12 mouse cellular contexts compared by ENCODE assay signal in genomic region chr6:114987966-114988618, GRCm38 (mm10). TPM values are rescaled to one million over a fixed set of nuclear protein-coding genes. Genes with fewer than 3 reads are reported as not detected.
A peak's percentile ranks its signal among the peaks of the same experiment; 100 is the strongest.
DNase-seq lines count a peak whose midpoint lies in the region; ATAC-seq and TF ChIP-seq lines count a peak whose summit lies in the region.
"Had no signal": no experiment of that assay in that cellular context is flagged by ENCODE, and none has a peak within 500 bp of the region (broad histone marks: within the 10 kb centered on the region; RNA-seq: fewer than 3 reads in every experiment).

No protein-coding gene starts in this region.

- no peak for TF ChIP-seq CTCF in brain, embryonic 14.5 days (IDR thresholded peaks at IDR 0.05; ENCODE audit: borderline replicate concordance, extremely low read depth, insufficient read depth, insufficient read length)

- no peak for TF ChIP-seq POLR2A in brain, embryonic 14.5 days (IDR thresholded peaks at IDR 0.05; ENCODE audit: borderline replicate concordance, extremely low read depth, insufficient read depth, insufficient read length, poor library complexity, severe bottlenecking)

- H3K4me2 ChIP-seq in kidney, embryonic 15.5 days, result no peak overlapping the region; the same call in 1 of the 2 replicates
- H3K4me2 ChIP-seq in lung, embryonic 16.5 days (ENCODE audit: low read depth, low read length), result peak overlapping the region; percentile 9; the same call in 1 of the 2 replicates
- H3K4me2 ChIP-seq: liver, embryonic 12.5 days had no signal

- DNase-seq in 3T3-L1 (ENCODE audit: low read depth, low spot score), result peak; percentile 35
- DNase-seq in brain, embryonic 14.5 days (ENCODE audit: low read depth), result peak; percentile 38
- no peak for DNase-seq in Muller cell, postnatal 12 days (ENCODE audit: inconsistent ontology term)
- DNase-seq in heart, postnatal 14 days, result no peak
- no peak for DNase-seq in thymus, postnatal 36 days
- no peak for DNase-seq in c-Kit-positive CD71-positive TER-119-positive erythroid progenitor cells, embryonic 14.5 days (ENCODE audit: low spot score)
- DNase-seq: gastrocnemius, postnatal 14 days; thymus, postnatal 14 days had no signal

- H3K4me3 ChIP-seq in kidney, embryonic 15.5 days (replicated peaks), result no peak overlapping the region
- no peak overlapping the region for H3K4me3 ChIP-seq in lung, embryonic 16.5 days (ENCODE audit: low read length)
- H3K4me3 ChIP-seq: liver, embryonic 12.5 days had no signal

- peak; percentile 79 for ATAC-seq in kidney, embryonic 15.5 days (replicated peaks; ENCODE audit: low FRiP score)
- peak; percentile 87 for ATAC-seq in lung, embryonic 16.5 days (ENCODE audit: low read depth)
- ATAC-seq: liver, embryonic 12.5 days had no signal

- H3K36me3 ChIP-seq in kidney, embryonic 15.5 days, result no peaks in the 10 kb centered on the region
- no peaks in the 10 kb centered on the region for H3K36me3 ChIP-seq in lung, embryonic 16.5 days (ENCODE audit: control insufficient read depth, insufficient read depth, low read length)
- H3K36me3 ChIP-seq: G1E; liver, embryonic 12.5 days had no signal

- H3K9me3 ChIP-seq in kidney, embryonic 15.5 days (replicated peaks), result no peaks in the 10 kb centered on the region
- no peaks in the 10 kb centered on the region for H3K9me3 ChIP-seq in lung, embryonic 16.5 days (ENCODE audit: control insufficient read depth, low read length)
- H3K9me3 ChIP-seq: G1E; liver, embryonic 12.5 days had no signal

- H3K9ac ChIP-seq in kidney, embryonic 15.5 days, result no peak overlapping the region
- no peak overlapping the region for H3K9ac ChIP-seq in lung, embryonic 16.5 days (ENCODE audit: low read length)
- H3K9ac ChIP-seq: liver, embryonic 12.5 days had no signal

- intact Hi-C loops in heart, postnatal 14 days (cut with DNase I), result no loop called here

- H3K27ac ChIP-seq in kidney, embryonic 15.5 days, result peak overlapping the region; percentile 84
- peak overlapping the region; percentile 94 for H3K27ac ChIP-seq in lung, embryonic 16.5 days (ENCODE audit: low read length)
- H3K27ac ChIP-seq: liver, embryonic 12.5 days had no signal

- H3K27me3 ChIP-seq in kidney, embryonic 15.5 days, result no peaks in the 10 kb centered on the region
- no peaks in the 10 kb centered on the region for H3K27me3 ChIP-seq in lung, embryonic 16.5 days (ENCODE audit: control insufficient read depth, insufficient read depth, low read depth, low read length)
- H3K27me3 ChIP-seq: liver, embryonic 12.5 days had no signal

- 62% methylated on average over 7 of the region's 7 CpGs for WGBS in kidney, embryonic 15.5 days
- WGBS in lung, embryonic 16.5 days, result 50% methylated on average over 7 of the region's 7 CpGs

- H3K4me1 ChIP-seq in kidney, embryonic 15.5 days, result peaks cover 8% of the 10 kb centered on the region; the same call in 1 of the 2 replicates
- peaks cover 8% of the 10 kb centered on the region; the same call in 1 of the 2 replicates for H3K4me1 ChIP-seq in lung, embryonic 16.5 days (replicated peaks; ENCODE audit: control insufficient read depth, insufficient read depth, low read length)
- H3K4me1 ChIP-seq: liver, embryonic 12.5 days had no signal

RNA-seq across cellular contexts. Expression of gene Vgll4, which starts 18.3 kb away (rescaled TPM):
- 39.7 and 40.9 TPM in 2 replicates for polyA plus RNA-seq in brain, embryonic 14.5 days (2012; rRNA removed)
- 106 and 110 TPM in 2 replicates for polyA plus RNA-seq in kidney, embryonic 15.5 days (2015; fragmentation: Nextera tagmentation; extraction: Ambion mirVana)
- polyA plus RNA-seq in lung, embryonic 16.5 days (2015; fragmentation: Nextera tagmentation; extraction: Ambion mirVana), result 152 and 155 TPM in 2 replicates
- 10 to 100 TPM; 28.4 to 29.5 TPM for total RNA-seq in heart, postnatal 14 days (2021)

RNA-seq across cellular contexts. Expression of gene Tamm41, which starts 49.6 kb away (rescaled TPM):
- 38.6 and 46.8 TPM in 2 replicates for polyA plus RNA-seq in brain, embryonic 14.5 days (2012; rRNA removed)
- 62.1 and 64.1 TPM in 2 replicates for polyA plus RNA-seq in kidney, embryonic 15.5 days (2015; fragmentation: Nextera tagmentation; extraction: Ambion mirVana)
- polyA plus RNA-seq in lung, embryonic 16.5 days (2015; fragmentation: Nextera tagmentation; extraction: Ambion mirVana), result 52.4 and 54.7 TPM in 2 replicates
- 10 to 100 TPM; 12.5 to 14.4 TPM for total RNA-seq in heart, postnatal 14 days (2021)

Comparison
In these comparisons a context has a peak if more than half of its experiments do, and no peak if none do; other contexts are left out.
1. DNase-seq: peak in 3T3-L1 (single experiment) and brain, embryonic 14.5 days (single experiment); none in Muller cell, postnatal 12 days (single experiment), heart, postnatal 14 days (0 of 2), thymus, postnatal 36 days (0 of 2) and c-Kit-positive CD71-positive TER-119-positive erythroid progenitor cells, embryonic 14.5 days (single experiment).